Mouse (Mus musculus): Measurements from ENCODE around the gene Kansl3. TPM values are rescaled to one million over a fixed set of nuclear protein-coding genes. Genes with fewer than 3 reads are reported as not detected.

The Kansl3 gene
- polyA plus RNA-seq, 1 experiment from 2014 or later: 39.0 TPM

DNA sequence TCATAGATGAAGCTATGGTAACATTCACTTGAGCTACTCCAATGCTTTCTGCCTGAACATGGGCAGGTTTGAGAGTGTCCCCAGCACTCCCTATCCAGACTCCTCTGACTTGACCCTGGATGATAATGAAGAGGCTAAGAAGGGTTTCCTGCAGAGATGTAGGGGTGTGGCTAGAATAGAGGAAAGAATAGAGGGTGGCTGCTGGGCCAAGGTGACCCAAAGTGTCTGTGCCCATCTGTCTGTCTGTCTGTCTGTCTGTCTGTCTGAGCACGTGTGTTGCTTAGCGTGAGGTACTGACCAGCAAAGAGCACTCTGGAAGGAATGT is 53.2 kb downstream of the Kansl3 start:
- Histone ChIP-seq H3K4me1 (no peaks in the 10 kb centered on the region), H3K27ac (replicated peaks) (no peak overlapping the region), H3K9ac (no peak overlapping the region), H3K4me3 (no peak overlapping the region), H3K4me2 (no peak overlapping the region), H3K27me3 (replicated peaks) (no peaks in the 10 kb centered on the region), H3K36me3 (peaks cover 58% of the 10 kb centered on the region), H3K9me3 (no peaks in the 10 kb centered on the region)
- ATAC-seq (ENCODE audit: extremely low read depth, insufficient number of reproducible peaks, low FRiP score, low TSS enrichment): no peak
- WGBS: 84% methylated on average over 2 of the region's 2 CpGs

DNA sequence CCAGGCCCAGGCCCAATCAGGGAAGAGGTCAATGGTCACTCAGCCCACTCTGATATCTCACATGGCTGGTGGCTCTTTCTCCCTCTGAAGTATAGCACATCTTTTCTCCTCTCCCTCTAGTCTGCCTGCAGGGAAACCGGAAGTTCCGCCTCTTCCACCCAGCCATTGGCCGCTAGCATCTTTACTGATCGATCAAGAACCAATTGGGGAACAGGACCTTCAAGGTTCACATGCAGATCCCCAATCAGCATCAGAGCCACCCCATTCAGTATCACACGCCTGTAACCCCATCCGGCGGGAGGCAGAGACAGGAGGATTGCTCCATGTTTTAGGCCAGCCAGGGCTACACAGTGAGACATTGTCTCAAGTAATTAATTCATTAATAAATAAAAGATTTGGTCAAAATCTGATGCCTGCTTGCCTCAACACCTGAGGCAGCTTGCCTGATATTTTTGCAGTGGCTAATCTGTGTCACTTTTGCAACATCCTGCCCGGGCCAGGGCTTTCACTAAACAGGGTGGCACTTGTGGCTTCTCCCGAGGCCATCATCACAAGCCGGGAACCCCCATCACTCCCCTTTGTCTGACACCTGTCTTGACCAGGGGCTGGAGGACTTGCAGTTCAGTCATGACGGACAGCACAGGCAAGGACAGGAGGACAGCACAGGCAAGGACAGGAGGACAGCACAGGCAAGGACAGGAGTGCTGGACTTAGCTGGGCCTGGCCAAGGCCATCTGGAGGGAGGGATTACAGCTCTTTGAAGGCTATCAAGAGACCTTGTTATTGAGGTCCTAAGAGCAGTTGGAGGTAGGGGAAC is 53.8 kb downstream of the Kansl3 start:
- no peak overlapping the region for H3K4me3 ChIP-seq
- H3K27me3 ChIP-seq (replicated peaks): no peaks in the 10 kb centered on the region
- 0 out of 2 replicates have a peak, but pooled peaks cover 1% of the 10 kb centered on the region for H3K4me1 ChIP-seq
- no peak overlapping the region for H3K9ac ChIP-seq
- H3K9me3 ChIP-seq: no peaks in the 10 kb centered on the region
- WGBS: 80% methylated on average over 11 of the region's 11 CpGs
- ATAC-seq (ENCODE audit: extremely low read depth, insufficient number of reproducible peaks, low FRiP score, low TSS enrichment): no peak
- H3K4me2 ChIP-seq: no peak overlapping the region
- H3K36me3 ChIP-seq: peaks cover 52% of the 10 kb centered on the region
- H3K27ac ChIP-seq (replicated peaks): no peak overlapping the region

DNA sequence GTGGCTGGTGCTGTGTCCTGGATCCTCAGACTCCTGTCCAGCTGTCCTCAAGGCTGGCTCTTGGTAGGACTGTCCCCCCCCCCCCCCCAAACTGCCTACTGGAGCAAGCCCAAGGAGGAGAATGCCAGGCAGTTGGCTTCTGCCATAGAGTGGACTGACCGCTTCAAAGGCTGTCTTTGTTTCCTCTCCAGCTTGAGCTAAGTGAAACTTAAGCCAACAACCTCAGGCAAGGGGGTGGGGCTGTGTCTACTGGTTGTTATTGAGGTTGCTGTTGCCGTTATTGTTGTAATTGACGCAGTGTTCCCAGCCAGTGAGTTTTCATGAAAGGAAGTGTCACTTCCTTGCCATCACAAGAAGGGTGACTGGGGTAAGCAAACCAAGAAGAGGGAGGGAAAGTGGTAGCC is 59.5 kb downstream of the Kansl3 start:
- Histone ChIP-seq H3K27me3 (replicated peaks) (no peaks in the 10 kb centered on the region), H3K9me3 (no peaks in the 10 kb centered on the region), H3K9ac (peak overlapping the region; percentile 90), H3K36me3 (peaks cover 10% of the 10 kb centered on the region; the same call in 1 of the 2 replicates), H3K27ac (replicated peaks) (no peak overlapping the region), H3K4me1 (peaks cover 29% of the 10 kb centered on the region), H3K4me3 (peak overlapping the region; percentile 76), H3K4me2 (peak overlapping the region; percentile 87)
- no peak for ATAC-seq (ENCODE audit: extremely low read depth, insufficient number of reproducible peaks, low FRiP score, low TSS enrichment)
- 47% methylated on average over 3 of the region's 3 CpGs for WGBS

DNA sequence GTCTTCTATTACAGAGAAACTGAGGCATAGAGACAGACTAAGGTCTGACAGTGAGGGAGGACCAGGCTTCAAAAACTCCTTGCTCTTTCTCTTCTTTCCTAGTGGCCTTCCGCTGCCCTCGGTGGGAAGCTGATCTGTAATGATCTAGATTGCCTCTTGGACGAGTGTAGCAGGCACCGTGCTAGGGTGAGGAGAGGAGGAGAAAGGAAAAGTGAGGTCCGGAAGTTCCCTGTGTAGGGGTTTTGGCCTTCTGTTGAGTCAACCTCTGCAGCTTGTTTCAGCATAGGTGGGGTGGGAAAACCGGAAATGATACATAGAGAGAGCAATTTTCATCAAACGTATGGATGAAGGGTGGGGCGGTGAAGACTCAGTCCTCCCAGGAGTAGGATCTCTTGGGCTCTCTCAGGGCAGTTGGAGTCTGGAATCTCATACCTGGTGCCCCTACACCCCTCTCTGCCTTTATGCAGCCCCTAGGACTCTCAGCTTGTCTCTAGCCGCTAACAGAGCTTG is 60.0 kb downstream of the Kansl3 start:
- Histone ChIP-seq H3K4me3 (peak overlapping the region; percentile 76), H3K27me3 (replicated peaks) (no peaks in the 10 kb centered on the region), H3K27ac (replicated peaks) (no peak overlapping the region), H3K9me3 (no peaks in the 10 kb centered on the region), H3K4me1 (peaks cover 32% of the 10 kb centered on the region), H3K9ac (peak overlapping the region; percentile 90), H3K4me2 (peak overlapping the region; percentile 87), H3K36me3 (peaks cover 5% of the 10 kb centered on the region; the same call in 1 of the 2 replicates)
- WGBS: 52% methylated on average over 9 of the region's 9 CpGs
- ATAC-seq (ENCODE audit: extremely low read depth, insufficient number of reproducible peaks, low FRiP score, low TSS enrichment): no peak

DNA sequence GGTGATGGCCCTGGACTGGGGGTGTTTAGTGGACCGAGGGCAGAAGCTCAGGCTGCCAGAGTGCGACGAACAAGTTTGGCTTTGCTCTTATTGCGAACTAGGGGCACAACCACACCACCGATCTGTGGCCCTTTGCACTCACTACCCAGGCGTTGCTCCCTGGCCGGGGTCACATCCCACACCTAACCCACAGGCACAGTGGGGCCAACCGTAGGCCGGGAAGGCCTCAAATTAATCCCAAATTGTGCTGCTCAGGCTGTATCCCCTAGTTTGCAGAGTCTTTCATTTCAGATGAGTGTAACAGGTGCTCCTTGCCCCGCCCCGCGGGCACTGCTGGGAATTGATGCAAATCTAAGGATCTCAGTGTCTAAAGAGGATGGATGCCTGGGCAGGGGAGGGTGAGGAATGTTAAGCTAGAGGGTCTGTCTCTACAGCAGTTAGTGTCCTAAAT is 60.5 kb downstream of the Kansl3 start:
- H3K4me1 ChIP-seq: peaks cover 35% of the 10 kb centered on the region
- peaks cover 5% of the 10 kb centered on the region; the same call in 1 of the 2 replicates for H3K36me3 ChIP-seq
- no peak for ATAC-seq (ENCODE audit: extremely low read depth, insufficient number of reproducible peaks, low FRiP score, low TSS enrichment)
- H3K4me3 ChIP-seq: peak overlapping the region; percentile 76
- peak overlapping the region; percentile 90 for H3K9ac ChIP-seq
- H3K27me3 ChIP-seq (replicated peaks): no peaks in the 10 kb centered on the region
- H3K4me2 ChIP-seq: peak overlapping the region; percentile 87
- peak overlapping the region; percentile 89; the same call in 1 of the 2 replicates for H3K27ac ChIP-seq (replicated peaks)
- H3K9me3 ChIP-seq: no peaks in the 10 kb centered on the region
- 6% methylated on average over 12 of the region's 12 CpGs for WGBS

DNA sequence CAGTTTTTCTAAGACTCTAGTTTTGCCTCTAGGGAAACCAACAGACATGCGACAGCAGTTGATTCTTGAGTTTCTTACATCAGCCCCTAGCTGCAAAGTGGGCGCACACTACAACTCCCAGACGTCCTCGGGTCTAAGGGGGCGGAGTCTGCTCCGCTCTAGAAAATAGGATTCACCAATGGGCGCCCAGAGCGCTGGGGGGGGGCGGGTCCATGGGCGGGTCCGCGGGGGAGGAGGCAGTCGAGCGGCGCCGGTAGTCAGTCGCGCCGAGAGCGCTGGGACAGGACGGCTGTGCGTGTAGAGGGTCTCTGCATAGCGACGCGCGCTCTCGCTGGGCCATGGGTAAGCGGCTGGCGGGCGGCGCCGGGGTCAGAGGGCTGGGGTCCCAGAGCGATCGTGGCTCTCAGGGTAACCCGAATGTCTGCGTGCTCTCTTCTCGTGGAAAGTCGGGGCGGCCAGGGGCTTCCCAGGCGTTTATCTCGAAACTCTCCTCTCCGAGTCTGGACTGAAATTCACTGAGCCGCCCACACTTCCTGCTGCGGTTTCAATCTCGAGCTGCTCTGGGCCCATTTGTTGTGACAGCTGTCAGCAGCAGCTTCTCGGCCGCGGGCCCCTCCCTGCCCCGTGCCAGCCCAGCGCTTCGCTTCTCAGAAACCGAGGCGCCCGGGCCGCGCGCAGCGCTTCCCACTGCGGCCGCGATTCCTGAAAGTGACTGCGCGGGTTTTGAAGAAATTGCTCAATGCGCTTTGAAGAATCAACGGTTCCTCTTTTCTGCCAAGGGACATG is 61.3 kb downstream of the Kansl3 start, which contains the start of gene Arid5a:
Gene Arid5a (plus strand): TSS at position 239 of the 786 bp plus-strand sequence.
- peaks cover 41% of the 10 kb centered on the region for H3K4me1 ChIP-seq
- H3K4me3 ChIP-seq: peak within 1 kb of the TSS; percentile 76
- peak within 1 kb of the TSS; percentile 89 for H3K27ac ChIP-seq (replicated peaks)
- peak within 1 kb of the TSS; percentile 90 for H3K9ac ChIP-seq
- peak within 1 kb of the TSS; percentile 87 for H3K4me2 ChIP-seq
- ATAC-seq (ENCODE audit: extremely low read depth, insufficient number of reproducible peaks, low FRiP score, low TSS enrichment): peak; percentile 72
- no peaks in the 10 kb centered on the region for H3K9me3 ChIP-seq
- under 1% methylated on average over 65 of the region's 65 CpGs for WGBS
- no peaks in the 10 kb centered on the region for H3K27me3 ChIP-seq (replicated peaks)
- H3K36me3 ChIP-seq: peaks cover 5% of the 10 kb centered on the region; the same call in 1 of the 2 replicates

DNA sequence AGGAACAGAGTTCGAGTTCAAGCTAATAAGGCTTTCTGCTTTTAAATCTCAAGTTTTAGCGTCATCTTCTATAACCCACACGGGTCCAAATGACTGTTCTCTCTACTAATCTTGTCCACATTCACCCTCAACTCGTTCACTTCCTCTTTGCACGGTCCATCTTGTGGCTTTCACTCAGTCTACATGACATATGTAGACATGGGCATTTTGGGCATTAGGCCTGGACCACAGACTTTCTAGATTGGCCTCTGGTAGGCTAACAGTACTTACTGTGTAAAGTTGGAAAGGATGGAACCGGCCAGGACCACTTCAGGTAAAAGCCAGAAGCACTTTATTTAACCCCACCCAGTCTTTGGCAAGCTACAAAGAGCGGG is 61.9 kb downstream of the Kansl3 start:
- ATAC-seq (ENCODE audit: extremely low read depth, insufficient number of reproducible peaks, low FRiP score, low TSS enrichment): no peak
- WGBS: 58% methylated on average over 7 of the region's 7 CpGs
- Histone ChIP-seq H3K36me3 (peaks cover 4% of the 10 kb centered on the region; the same call in 1 of the 2 replicates), H3K9ac (no peak overlapping the region), H3K9me3 (no peaks in the 10 kb centered on the region), H3K4me3 (no peak overlapping the region; the same call in 1 of the 2 replicates), H3K27me3 (replicated peaks) (peaks cover 4% of the 10 kb centered on the region; the same call in 1 of the 2 replicates), H3K27ac (replicated peaks) (no peak overlapping the region), H3K4me1 (peaks cover 45% of the 10 kb centered on the region), H3K4me2 (peak overlapping the region; percentile 87; the same call in 1 of the 2 replicates)

DNA sequence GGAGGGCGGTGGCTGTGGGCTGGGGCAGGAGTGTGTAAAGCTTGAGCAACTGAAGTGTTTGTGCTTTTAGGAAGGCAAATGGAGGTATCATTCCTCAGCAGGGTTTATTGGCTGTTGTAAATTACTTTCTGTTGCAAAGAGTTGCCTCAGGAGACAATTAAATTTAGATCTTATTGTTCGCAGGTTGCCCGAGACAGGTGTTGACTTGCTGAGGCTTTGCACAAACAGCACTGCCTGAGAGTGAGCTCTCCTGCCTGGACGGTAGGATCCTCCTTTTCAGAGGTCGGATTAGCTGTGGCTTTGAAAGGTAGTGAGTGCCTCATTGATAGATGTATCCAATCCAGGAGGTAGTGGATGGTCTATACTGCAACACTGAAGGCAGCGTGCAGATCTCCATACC is 62.9 kb downstream of the Kansl3 start:
- no peak for ATAC-seq (ENCODE audit: extremely low read depth, insufficient number of reproducible peaks, low FRiP score, low TSS enrichment)
- no peak overlapping the region for H3K4me3 ChIP-seq
- peaks cover 12% of the 10 kb centered on the region for H3K27me3 ChIP-seq (replicated peaks)
- no peak overlapping the region for H3K4me2 ChIP-seq
- no peaks in the 10 kb centered on the region for H3K36me3 ChIP-seq
- H3K4me1 ChIP-seq: peaks cover 45% of the 10 kb centered on the region
- H3K27ac ChIP-seq (replicated peaks): no peak overlapping the region
- H3K9me3 ChIP-seq: no peaks in the 10 kb centered on the region
- WGBS: 74% methylated on average over 6 of the region's 6 CpGs
- no peak overlapping the region for H3K9ac ChIP-seq

DNA sequence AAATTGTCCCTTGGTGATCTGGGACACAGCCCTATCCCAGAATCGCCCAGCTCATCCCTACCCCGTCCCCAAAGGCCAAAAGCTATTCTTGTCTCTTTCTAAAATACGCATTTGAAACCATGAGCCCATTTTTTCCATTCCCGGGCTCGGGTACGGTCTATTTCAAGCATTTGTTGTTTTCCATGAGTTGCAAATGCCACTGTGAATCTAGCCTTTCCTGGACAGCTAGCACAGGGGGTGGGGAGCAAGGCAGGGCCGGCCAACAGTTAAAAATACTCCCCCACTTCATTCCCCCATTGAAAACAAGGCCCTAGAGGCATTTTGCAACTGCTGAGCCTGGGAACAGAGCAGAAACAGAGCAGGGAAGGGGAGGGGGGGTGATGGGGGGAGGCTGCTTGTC is 64.2 kb downstream of the Kansl3 start:
- no peak overlapping the region for H3K4me2 ChIP-seq
- H3K9me3 ChIP-seq: no peaks in the 10 kb centered on the region
- peak overlapping the region; percentile 45 for H3K9ac ChIP-seq
- WGBS: 39% methylated on average over 7 of the region's 7 CpGs
- peaks cover 26% of the 10 kb centered on the region for H3K27me3 ChIP-seq (replicated peaks)
- H3K4me3 ChIP-seq: no peak overlapping the region
- H3K4me1 ChIP-seq: peaks cover 40% of the 10 kb centered on the region
- ATAC-seq (ENCODE audit: extremely low read depth, insufficient number of reproducible peaks, low FRiP score, low TSS enrichment): no peak
- H3K27ac ChIP-seq (replicated peaks): peak overlapping the region; percentile 71
- H3K36me3 ChIP-seq: no peaks in the 10 kb centered on the region

DNA sequence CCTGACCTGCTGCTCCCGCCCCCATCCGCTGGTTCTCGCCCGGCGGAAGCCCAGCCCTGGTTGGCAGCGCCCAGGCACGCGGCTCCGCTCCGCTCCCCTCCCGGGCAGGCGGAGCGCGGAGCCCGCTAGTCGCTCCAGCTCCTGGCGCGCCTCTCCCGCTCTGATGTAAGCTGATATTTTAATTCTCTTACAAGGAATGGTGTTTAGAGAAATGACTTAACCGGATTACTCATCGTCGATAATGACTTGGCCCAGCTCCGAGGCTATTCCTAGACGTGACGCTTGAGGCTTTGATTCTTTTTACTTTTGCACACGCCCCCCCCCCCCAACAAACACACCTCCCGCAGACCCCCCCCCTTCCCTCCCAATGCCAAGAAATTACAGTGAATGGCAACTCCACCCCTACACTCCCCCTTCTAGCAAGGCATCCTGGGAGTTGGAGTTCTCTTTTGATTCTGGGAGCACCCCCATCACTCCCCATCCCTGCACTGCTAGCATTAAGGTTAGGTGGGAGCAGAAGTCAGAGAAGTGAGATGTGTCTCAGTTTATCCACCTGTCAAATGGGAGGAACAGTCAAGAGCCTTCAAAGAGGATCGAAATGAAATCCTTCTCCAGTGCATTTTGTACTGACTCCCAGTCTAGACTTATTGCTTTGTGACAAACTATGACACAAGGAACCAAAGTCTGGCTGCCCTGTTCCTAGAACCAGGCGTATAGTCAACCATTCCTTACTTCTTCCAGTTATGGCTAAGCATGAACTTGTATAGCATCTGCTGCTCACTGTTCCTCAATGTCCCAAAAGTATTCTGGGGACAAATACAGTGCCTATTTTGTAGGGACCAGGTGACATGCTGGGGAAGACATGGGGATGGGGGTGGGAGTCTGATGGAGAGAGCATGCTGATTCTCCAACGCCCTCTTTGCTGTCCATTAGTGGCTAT is 65.3 kb downstream of the Kansl3 start:
- Histone ChIP-seq H3K36me3 (no peaks in the 10 kb centered on the region), H3K4me3 (peak overlapping the region; percentile 41), H3K4me2 (peak overlapping the region; percentile 69), H3K4me1 (peaks cover 29% of the 10 kb centered on the region), H3K9me3 (no peaks in the 10 kb centered on the region), H3K27ac (replicated peaks) (peak overlapping the region; percentile 77), H3K27me3 (replicated peaks) (peaks cover 37% of the 10 kb centered on the region), H3K9ac (peak overlapping the region; percentile 73)
- 8% methylated on average over 30 of the region's 30 CpGs for WGBS
- ATAC-seq (ENCODE audit: extremely low read depth, insufficient number of reproducible peaks, low FRiP score, low TSS enrichment): peak; percentile 55; the same call in 1 of the 2 replicates
